Mouse (Mus musculus) 416B (cell line): ENCODE data around the gene Rad9b.

Experiments
- DNase-seq: peaks from one replicate; pipeline ENCODE4 v3.0.0; 2011; ENCODE audit warnings: low read depth

Rad9b gene

GRCm38 (mm10) chr5:122284183-122285028 lies 69.6 kb downstream of the Rad9b start, which contains the start of gene Pptc7:
TSS of gene Pptc7 (plus strand) at chr5:122284365.
- DNase-seq = peak; percentile 92

DNA sequence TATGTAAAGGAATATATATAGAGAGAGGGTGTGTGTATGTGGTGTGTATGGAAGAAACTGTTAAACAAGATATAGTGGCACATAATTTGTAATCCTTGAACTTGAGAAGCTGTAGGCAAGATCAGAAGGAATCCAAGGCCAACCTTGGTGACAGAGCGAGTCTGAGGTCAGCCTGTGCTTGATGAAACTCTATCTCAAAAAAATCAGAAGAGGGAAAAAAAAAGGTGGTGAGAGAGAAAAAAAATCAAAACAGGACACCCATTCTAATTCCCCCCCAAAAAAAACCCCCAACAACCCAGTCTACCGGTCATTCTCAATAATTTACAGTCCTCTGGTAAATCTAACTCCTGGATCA lies 70.2 kb downstream of the Rad9b start:
- DNase-seq = no peak

- peak; percentile 50 for DNase-seq
Measured at GRCm38 (mm10) chr5:122280827-122281462, 73.1 kb downstream of the Rad9b start.

DNA sequence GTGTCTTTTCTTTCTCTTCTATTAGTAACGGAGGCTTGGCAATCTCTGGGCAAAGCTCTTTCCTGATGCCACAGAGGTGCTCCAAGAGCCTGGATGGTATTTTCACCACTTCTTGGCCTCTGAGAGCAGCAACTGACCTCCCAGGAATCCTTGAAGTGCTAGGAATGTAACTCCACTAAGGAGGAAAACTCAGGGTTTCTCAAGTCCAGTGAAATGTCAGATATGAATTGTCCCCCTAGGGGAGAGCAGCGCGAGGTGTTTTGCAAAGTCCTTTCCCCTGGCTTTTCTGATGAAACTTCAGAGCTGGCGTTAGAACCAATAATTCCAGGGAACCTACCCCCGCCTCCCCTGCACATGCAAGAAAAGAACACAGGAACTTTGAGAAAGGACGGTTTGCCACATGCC lies 73.6 kb downstream of the Rad9b start:
- no peak for DNase-seq

- DNase-seq = no peak
Measured at GRCm38 (mm10) chr5:122279799-122280421, 74.1 kb downstream of the Rad9b start.

DNA sequence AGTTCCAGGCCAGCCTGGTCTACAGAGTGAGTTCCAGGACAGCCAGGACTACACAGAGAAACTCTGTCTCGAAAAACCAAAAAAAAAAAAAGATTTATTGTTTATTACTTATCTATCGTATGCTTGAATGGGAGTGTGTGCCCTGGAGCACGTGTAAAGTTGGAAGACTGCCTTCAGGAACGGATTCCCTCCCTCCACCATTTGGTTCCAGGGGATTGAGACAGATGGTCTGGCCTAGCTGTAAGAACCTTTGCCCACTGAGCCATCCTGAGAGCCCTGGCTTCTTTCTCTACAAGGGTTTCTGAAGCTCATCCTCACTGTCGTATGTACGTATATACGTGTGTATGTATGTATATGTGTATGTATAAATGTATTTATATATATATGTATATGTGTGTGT lies 75.1 kb downstream of the Rad9b start:
- DNase-seq = no peak

DNA sequence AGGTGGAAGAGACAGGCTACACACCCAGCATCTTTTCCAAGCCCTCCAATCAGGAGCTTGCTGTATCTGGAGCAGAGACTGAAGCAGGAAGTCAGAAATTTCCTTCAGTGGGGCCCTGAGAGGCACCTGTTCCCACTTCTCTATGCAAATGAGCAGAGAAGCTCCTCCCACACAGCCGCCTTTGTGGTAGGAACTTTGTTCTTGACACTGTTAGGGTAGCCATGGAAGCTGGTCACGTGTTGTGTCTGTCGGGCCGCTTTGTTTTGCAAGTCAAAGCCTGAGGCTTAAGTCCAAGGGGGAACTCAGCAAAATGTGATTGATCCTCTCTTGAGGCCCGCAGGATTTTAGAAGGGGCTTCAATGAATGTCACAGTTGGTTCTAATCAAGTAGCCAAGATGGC lies 79.2 kb downstream of the Rad9b start:
- DNase-seq = no peak
